Mouse (Mus musculus): ENCODE results near the gene Cacna1e.

DNA sequence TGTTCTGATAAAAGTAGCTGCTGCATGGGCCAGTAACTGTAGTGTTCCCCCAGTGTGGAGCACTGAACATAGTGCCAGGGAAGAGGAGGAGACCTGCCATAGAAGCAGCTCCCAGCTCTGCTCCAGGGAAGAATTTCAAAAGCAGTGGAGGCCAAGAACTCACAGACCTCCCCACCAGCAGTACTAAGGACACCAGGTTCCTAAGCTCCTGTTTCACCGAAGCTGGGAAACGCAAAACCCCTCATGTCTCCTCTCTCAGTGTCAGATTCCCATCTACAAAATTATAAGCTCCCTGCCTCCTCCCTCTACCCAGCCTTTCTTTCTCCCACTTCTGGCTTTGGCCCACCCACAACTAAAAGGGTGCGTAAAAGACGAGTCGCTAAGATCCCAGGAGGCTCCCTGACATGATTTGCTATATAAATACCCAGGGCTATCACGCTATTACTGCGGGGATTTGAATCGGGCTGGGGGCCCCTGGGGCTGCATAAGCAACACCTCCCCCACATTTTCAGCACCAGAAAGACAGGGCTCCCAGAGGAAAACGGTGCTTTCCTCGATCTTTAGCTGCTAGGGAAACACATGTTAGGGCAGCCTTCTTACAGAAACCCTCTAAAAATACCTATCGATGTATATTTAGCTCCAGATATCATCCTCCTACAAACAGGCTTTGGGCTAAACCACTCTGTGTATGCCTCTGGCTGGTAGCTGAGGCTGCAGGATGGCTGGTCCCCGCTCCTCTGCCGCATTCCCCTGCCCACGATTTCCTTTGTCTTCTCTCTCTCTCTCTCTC, 195.2 kb downstream of the Cacna1e start:
- TF ChIP-seq CTCF (IDR thresholded peaks at IDR 0.05; ENCODE audit: borderline replicate concordance, insufficient read depth, low read depth, low read length) (no peak), POLR2A (IDR thresholded peaks at IDR 0.05; ENCODE audit: borderline replicate concordance, insufficient read depth, low read length) (no peak)
